Mouse (Mus musculus): Measurements from ENCODE around the gene Gm9513. TPM values are rescaled to one million over a fixed set of nuclear protein-coding genes. Genes with fewer than 3 reads are reported as not detected.

The Gm9513 gene
- polyA plus RNA-seq (2014; fragmentation: Illumina TruSeq; extraction: RNeasy Lipid Tissue Mini Kit (QIAGEN cat#74804); ENCODE audit: insufficient read depth, low read depth, low replicate concordance), result not detected

GRCm38 (mm10) chr9:36475338-36475737, at the start of gene Gm9513:
TSS of gene Gm9513 (plus strand) at chr9:36475638.

GRCm38 (mm10) chr9:36431584-36431983, 43.9 kb upstream of the Gm9513 start, which contains the start of gene Gm7257:
TSS of gene Gm7257 (plus strand) at chr9:36431884.

Other genes starting within 250 kb of the Gm9513 start
- not detected for gene Gm7257, start 43.8 kb upstream of the Gm9513 start, polyA plus RNA-seq (2014; fragmentation: Illumina TruSeq; extraction: RNeasy Lipid Tissue Mini Kit (QIAGEN cat#74804); ENCODE audit: insufficient read depth, low read depth, low replicate concordance)
- gene Gm5615, start 66.3 kb downstream of the Gm9513 start, polyA plus RNA-seq (2014; fragmentation: Illumina TruSeq; extraction: RNeasy Lipid Tissue Mini Kit (QIAGEN cat#74804); ENCODE audit: insufficient read depth, low read depth, low replicate concordance), result not detected
- not detected for gene Gm17689, start 107.0 kb downstream of the Gm9513 start, polyA plus RNA-seq (2014; fragmentation: Illumina TruSeq; extraction: RNeasy Lipid Tissue Mini Kit (QIAGEN cat#74804); ENCODE audit: insufficient read depth, low read depth, low replicate concordance)
- not detected for gene A630095E13Rik, start 167.7 kb downstream of the Gm9513 start, polyA plus RNA-seq (2014; fragmentation: Illumina TruSeq; extraction: RNeasy Lipid Tissue Mini Kit (QIAGEN cat#74804); ENCODE audit: insufficient read depth, low read depth, low replicate concordance)
- gene Acrv1, start 217.6 kb downstream of the Gm9513 start, polyA plus RNA-seq (2014; fragmentation: Illumina TruSeq; extraction: RNeasy Lipid Tissue Mini Kit (QIAGEN cat#74804); ENCODE audit: insufficient read depth, low read depth, low replicate concordance), result not detected